ENCODE assay signal across 1 mouse cellular context in the genomic region with DNA sequence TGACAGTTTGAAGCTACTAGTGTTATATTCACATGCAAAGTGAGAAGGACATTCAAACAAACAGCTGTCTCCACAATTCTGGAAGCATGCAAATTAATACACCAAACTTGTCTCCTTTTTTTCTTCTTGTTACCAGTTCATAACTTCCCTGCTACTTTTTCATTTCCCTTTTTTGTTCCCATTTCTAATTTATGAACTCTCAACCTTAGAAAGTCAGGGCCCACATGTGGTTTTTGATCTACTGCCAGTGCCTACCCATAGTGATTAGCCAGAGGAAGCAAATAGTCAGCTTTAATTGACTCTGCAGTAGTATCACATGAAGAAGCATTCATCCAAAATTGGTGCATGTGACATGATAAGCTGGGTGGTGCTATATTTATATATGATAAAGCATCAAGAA.
TF ChIP-seq lines count a peak whose summit lies in the region.

No protein-coding gene starts in this region.

TF ChIP-seq in CH12.LX, 34 proteins besides CTCF, POLR2A, EP300 and RAD21 (continued from another document):
- TF ChIP-seq JUND (conservative IDR thresholded peaks at IDR 0.05; ENCODE audit: low read depth, low read length) (peak; percentile 76), UBTF (IDR thresholded peaks at IDR 0.05; ENCODE audit: low read depth, low read length) (no peak)
